Mouse (Mus musculus): ENCODE measurements around the gene Arhgef5.

Gene Arhgef5

DNA sequence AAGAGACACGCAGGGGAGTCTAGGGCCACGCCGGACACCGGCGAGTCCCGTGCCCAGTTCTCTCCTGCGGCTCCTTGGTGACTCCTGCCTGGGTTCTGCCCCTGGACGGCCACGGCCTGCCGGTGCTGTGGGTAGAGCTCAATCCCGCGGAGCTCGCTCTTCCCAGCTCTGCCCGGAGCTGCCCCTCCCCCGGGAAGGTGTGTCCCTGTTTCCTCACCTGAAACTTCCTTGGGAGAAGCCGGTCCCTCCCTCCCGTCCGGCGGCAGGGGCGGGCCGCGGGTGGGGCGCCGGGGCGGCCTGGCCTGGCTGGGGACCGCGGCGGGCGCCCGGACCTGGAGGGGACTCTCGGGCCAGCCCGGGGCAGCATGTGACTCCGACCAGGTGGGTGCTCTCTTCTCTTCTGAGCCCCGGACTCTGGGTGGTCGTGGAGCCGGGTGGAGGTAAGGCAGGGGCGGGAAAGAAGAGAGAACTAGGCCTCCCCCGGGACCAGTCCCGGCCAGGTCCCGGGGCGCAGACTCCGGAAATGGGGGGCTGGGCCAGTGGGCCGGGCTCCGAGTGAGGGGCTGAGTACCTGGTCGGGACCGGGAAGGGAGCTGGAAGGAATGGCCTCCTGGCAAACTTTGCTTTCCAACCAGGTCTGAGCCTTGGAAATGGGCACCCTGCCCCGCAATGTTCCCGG lies at the start of gene Arhgef5:
Arhgef5 (plus strand) TSS at position 220 of the 679 bp plus-strand sequence.
- DNase-seq (ENCODE audit: low read depth, low spot score): no peak

GRCm38 (mm10) chr6:43231255-43231654 lies 34.1 kb upstream of the Arhgef5 start, which contains the start of gene Olfr47:
Olfr47 (plus strand) TSS chr6:43231529.
- DNase-seq (ENCODE audit: low read depth, low spot score): peak; percentile 37

- DNase-seq (ENCODE audit: low read depth, low spot score): no peak
Observed at GRCm38 (mm10) chr6:43242061-43242460, 23.3 kb upstream of the Arhgef5 start.

- no peak for DNase-seq (ENCODE audit: low read depth, low spot score)
Observed at GRCm38 (mm10) chr6:43247396-43247795, 18.0 kb upstream of the Arhgef5 start.

DNA sequence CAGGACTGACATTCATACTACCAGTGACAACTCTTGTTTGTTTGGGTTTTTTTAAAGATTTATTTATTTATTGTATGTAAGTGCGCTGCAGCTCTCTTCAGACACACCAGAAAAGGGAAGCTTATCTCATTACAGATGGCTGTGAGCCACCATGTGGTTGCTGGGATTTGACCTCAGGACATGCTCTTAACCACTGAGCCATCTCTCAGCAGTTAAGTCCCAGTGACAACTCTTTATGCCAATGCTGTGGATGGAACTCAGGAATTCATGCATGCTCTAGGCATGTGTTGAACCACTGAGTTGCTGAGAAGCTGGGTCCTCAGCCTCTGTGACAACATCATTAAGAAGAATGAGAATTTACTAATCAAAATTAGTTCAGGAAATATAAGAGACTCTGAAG lies 12.4 kb upstream of the Arhgef5 start:
- no peak for DNase-seq (ENCODE audit: low read depth, low spot score)

DNA sequence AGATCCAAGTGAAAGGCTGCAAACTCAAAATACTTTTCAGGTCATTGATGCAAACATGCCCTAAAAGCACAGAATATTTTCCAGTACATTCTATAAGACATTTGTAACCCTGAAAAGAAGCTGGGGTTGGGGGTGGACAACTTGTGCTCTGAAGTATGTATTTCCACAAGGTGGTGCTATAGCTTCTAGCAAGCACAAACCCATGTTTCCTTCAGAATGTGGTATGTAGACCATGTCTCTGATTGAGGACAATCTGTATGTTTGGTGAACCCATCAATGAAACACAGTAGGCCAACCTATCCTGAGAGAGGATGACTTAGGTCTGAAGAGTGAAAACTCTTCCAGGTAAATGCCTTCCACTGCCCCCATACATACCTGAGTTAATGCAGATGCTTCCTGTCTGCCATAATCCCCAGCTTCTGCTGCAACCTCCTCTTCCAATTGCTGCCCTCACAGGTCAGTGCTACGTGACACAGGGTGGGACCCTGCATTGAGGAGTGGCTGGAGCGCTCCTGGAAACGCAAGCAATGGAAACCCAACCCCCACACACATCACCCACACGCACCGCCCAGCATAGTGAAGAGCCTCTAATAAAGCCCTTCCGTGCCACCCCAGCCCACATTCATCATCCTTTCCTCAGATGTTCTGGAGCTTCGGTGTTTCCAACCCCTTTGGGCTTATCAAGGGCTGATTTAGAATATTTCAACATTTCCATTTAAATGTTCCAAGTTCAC lies 11.0 kb upstream of the Arhgef5 start:
- peak; percentile 59 for DNase-seq (ENCODE audit: low read depth, low spot score)

- no peak for DNase-seq (ENCODE audit: low read depth, low spot score)
Observed at GRCm38 (mm10) chr6:43260756-43261155, 4.6 kb upstream of the Arhgef5 start.

DNA sequence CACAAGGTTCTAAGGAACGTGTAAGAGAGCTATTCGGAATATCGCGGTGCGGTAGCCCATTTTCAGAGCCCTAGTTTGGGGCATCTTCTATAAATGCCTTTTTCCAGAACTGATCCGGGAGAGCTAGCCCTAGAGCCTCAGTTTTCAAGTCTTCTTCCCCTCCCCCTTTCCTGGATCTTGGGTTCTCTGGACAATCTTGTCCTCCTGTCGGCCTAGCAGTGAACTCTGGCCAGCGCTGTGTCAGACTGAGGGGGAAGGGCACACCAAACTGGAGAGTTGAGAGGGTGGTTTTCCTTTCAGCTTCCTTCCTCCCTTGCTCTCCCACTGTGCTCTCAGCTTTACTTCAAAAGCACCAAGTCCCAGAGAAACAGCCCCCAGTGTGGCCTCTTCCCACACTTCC lies 974 bp downstream of the Arhgef5 start:
- DNase-seq (ENCODE audit: low read depth, low spot score): no peak

- no peak for DNase-seq (ENCODE audit: low read depth, low spot score)
Observed at GRCm38 (mm10) chr6:43272597-43272996, 7.2 kb downstream of the Arhgef5 start.

- no peak for DNase-seq (ENCODE audit: low read depth, low spot score)
Observed at GRCm38 (mm10) chr6:43274123-43274522, 8.7 kb downstream of the Arhgef5 start.

DNA sequence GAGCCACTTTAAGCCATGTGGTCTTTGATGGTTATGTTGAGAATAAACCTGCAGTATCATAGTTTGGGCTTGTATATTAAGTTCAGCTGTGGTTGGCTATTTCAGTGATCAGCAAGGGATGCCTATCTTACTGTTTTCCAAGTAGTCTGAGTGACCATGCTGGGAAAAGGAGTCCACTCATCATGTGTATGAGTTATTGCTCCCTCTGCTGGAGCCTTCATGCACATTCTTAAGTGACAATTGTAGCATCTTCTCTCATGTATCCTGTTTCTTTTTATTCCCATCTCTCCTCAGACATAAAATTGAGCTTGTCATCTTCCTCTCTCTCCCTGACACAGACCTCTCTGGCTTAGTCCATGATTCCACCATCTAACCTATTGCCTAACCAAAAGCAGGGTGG lies 12.9 kb downstream of the Arhgef5 start:
- peak; percentile 63 for DNase-seq (ENCODE audit: low read depth, low spot score)

GRCm38 (mm10) chr6:43280481-43280880 lies 15.1 kb downstream of the Arhgef5 start:
- DNase-seq (ENCODE audit: low read depth, low spot score): no peak

DNA sequence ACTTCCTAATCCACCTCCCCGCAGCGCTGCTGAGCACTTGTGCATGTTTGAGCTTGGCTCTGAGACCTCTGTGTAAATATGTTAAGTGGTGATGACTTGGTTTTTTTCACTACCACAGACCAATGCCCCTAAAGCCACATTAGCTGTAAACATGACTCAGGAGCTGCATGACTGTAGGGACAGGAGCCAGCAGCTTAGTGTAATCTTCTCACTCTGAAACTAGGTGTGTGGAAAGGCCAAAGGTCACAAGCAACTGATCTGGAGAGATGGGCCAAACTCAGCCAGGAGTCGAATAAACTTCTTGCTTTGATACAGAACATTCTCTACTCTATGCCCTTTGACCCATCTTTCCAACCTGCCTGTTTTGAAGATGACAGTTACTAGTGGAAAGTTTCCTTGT lies 26.7 kb downstream of the Arhgef5 start:
- no peak for DNase-seq (ENCODE audit: low read depth, low spot score)

DNA sequence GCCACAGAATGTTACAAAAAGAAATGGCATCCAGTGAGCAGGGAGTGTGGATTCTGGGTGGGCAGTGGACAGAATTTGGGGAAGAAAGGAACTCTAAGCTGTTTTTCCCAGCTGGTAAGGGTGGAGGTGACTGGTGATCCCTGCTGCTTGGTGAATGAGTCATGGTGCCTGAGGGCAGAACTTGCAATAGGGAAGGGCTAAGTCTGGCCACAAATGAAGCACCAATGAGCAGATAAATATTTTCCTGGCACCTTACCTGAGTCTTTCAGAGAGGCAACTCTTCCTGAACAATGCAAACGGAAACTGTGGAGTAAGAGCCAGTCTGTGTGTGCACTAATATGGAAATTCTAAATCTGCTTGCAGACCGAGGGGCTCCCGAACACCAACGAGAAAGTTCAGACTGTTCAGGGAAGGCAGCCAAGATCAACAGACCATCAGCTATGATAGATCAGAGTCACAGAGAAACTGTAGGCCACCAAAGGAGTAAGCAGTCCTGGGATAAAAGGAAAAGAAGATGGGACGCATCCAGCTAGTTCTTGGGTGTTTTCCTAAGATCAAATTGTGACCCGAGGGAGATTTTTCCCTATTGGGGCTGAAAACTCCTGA lies 27.2 kb downstream of the Arhgef5 start:
- peak; percentile 29 for DNase-seq (ENCODE audit: low read depth, low spot score)

- no peak for DNase-seq (ENCODE audit: low read depth, low spot score)
Observed at GRCm38 (mm10) chr6:43293175-43293574, 27.8 kb downstream of the Arhgef5 start.

DNA sequence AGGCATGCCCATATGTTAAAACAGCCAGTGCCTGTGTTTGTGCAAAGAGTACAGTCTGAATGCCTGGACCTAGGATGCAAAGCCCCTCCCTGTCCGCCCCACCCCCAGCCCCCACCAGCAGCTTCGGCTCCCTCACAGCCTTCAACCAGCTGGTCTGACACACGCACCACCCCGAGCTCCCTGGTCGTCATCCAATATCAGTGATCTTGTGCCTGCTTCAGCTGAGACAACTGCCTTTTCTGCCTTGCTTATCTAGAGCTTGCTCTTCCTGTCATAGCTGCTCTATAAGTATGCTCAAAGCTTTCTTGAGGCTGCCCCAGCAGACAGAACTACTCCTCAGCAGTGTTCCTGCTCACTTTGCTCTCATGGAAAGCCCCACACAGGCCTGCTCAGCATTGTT lies 30.5 kb downstream of the Arhgef5 start:
- peak; percentile 83 for DNase-seq (ENCODE audit: low read depth, low spot score)

DNA sequence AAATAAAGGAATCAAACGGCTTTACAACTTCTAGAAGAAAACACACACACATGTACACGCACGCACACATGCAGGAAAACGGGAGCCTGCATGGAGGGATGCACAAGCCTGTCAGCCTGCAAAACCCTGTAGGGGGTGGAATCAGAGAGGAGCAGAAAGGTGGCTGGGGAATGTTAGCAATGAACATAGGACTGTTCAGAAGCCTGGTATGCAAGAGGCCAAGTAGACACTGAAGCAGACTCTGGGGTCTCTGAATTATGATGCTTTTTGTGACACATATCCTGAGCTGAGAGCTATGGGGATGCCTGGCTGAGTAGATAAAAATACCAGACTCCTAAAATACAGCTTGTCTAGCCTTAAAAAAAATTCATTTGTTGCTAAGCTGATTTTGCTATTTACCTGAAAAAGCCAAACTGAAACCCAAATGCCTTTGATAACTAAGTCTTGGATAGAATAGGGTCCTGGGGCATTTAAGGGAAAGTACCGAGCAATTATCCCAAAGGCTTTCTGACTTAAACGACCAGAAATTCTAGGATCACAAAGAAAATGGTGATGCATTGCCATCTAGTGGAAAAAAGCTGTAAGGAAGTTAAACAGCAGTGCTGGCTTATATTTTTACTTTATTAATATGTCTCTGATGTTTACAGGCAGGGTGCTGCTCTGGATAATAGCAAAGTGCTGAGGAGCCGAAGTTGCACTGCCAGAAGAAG lies 31.6 kb downstream of the Arhgef5 start:
- DNase-seq (ENCODE audit: low read depth, low spot score): peak; percentile 86

- peak; percentile 75 for DNase-seq (ENCODE audit: low read depth, low spot score)
Observed at GRCm38 (mm10) chr6:43297508-43297850, 32.1 kb downstream of the Arhgef5 start.

GRCm38 (mm10) chr6:43309454-43309853 lies 44.1 kb downstream of the Arhgef5 start, which contains the start of gene Nobox:
Nobox (minus strand) TSS chr6:43309554.
- DNase-seq (ENCODE audit: low read depth, low spot score): no peak

DNA sequence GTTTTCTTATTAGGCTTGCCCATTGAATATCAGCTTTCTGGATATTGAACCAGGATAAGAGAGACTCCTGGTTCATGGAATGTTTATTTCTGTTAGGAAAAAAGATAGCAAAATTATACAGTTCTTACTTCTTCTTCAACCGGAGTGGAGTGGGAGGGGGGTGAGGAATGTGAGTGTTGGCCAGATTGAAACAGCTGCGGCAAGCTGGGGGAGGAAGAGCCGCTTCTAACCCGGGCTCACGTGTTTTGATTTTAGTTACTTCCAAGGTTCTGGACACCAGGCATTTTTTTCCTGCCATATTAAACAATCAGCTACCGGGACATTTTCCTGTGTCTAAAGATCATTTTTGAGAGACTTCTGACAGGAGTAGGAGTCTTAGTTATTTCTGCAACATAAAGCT lies 44.7 kb downstream of the Arhgef5 start:
- DNase-seq (ENCODE audit: low read depth, low spot score): no peak

GRCm38 (mm10) chr6:43312546-43312945 lies 47.2 kb downstream of the Arhgef5 start:
- DNase-seq (ENCODE audit: low read depth, low spot score): no peak

All from brain, adult 2 months (tissue).